Mouse (Mus musculus): ENCODE results near the gene Anks1b.

GRCm38 (mm10) chr10:90369015-90369414 lies 495.7 kb downstream of the Anks1b start:
- TF ChIP-seq POLR2A (IDR thresholded peaks at IDR 0.05; ENCODE audit: control insufficient read depth in 1 of 2, insufficient read depth in 1 of 2, low read depth in 1 of 2, low read length in 2 of 2, poor library complexity in 1 of 2) (no peak), KAT2A (conservative IDR thresholded peaks at IDR 0.05; ENCODE audit: low read depth, low read length) (no peak), MAX (IDR thresholded peaks at IDR 0.05; ENCODE audit: low read length) (no peak), CTCF (IDR thresholded peaks at IDR 0.05 in 2 of 3, conservative IDR thresholded peaks at IDR 0.05 in 1 of 3; ENCODE audit: control insufficient read depth in 1 of 3, insufficient read depth in 1 of 3, low read depth in 2 of 3, low read length in 3 of 3, poor library complexity in 1 of 3, severe bottlenecking in 1 of 3) (no peak), EP300 (IDR thresholded peaks at IDR 0.05; ENCODE audit: low read depth in 1 of 2, low read length in 2 of 2) (no peak), MYC (IDR thresholded peaks at IDR 0.05; ENCODE audit: low read depth, low read length) (no peak), ZNF384 (IDR thresholded peaks at IDR 0.05; ENCODE audit: low read depth, low read length) (no peak), TAL1 (IDR thresholded peaks at IDR 0.05; ENCODE audit: low read length) (no peak)
